Mouse (Mus musculus): ENCODE data around the gene Zfp467. TPM values are rescaled to one million over a fixed set of nuclear protein-coding genes. Genes with fewer than 3 reads are reported as not detected.

Gene Zfp467
- total and polyA plus RNA-seq, 3 experiments, result 1.4 to 5.9 (median 2.1) TPM

GRCm38 (mm10) chr6:48435111-48435510 is 10.5 kb downstream of the Zfp467 start:
- no peaks in the 10 kb centered on the region for H3K79me2 ChIP-seq (replicated peaks; ENCODE audit: control insufficient read depth, extremely low read depth, insufficient read depth, poor library complexity, severe bottlenecking)
- H3K9me3 ChIP-seq (replicated peaks; ENCODE audit: low read length), result peaks cover 8% of the 10 kb centered on the region
- H3K4me1 ChIP-seq (ENCODE audit: control insufficient read depth in 1 of 2, insufficient read depth in 2 of 2), result peaks cover 0 to 9% of the 10 kb centered on the region in 2 experiments; a peak in 3 of 4 replicates
- in situ Hi-C loops (cut with MboI; ENCODE audit: low pct_ligation_motif_present, low pct_unique_long_range_greater_than_20kb, low sequenced_read_pairs) (no loop called here), dilution Hi-C loops (cut with MboI; ENCODE audit: extremely low pct_ligation_motif_present, extremely low pct_unique_long_range_greater_than_20kb, low sequenced_read_pairs) (no loop called here)
- H3K27ac ChIP-seq (ENCODE audit: insufficient read depth, low read depth), result no peak overlapping the region
- TF ChIP-seq MEF2A (IDR thresholded peaks at IDR 0.05; ENCODE audit: borderline replicate concordance, low read depth, low read length) (no peak), USF2 (conservative IDR thresholded peaks at IDR 0.05; ENCODE audit: low read depth, low read length) (no peak), CTCF (conservative IDR thresholded peaks at IDR 0.05 in 1 of 2, IDR thresholded peaks at IDR 0.05 in 1 of 2; ENCODE audit: low read depth in 2 of 2, low read length in 2 of 2) (no peak), UBTF (IDR thresholded peaks at IDR 0.05; ENCODE audit: low read depth, low read length) (no peak), CHD2 (IDR thresholded peaks at IDR 0.05; ENCODE audit: low read length) (no peak), E2F4 (IDR thresholded peaks at IDR 0.05; ENCODE audit: insufficient replicate concordance, low read depth, low read length) (no peak), PAX5 (IDR thresholded peaks at IDR 0.05; ENCODE audit: low read length) (no peak), SMC3 (IDR thresholded peaks at IDR 0.05; ENCODE audit: low read depth, low read length) (no peak), USF1 (IDR thresholded peaks at IDR 0.05; ENCODE audit: low read depth, low read length) (no peak), MYC (IDR thresholded peaks at IDR 0.05; ENCODE audit: low read depth, low read length) (no peak), TBP (conservative IDR thresholded peaks at IDR 0.05; ENCODE audit: low read depth, low read length) (no peak), NELFE (IDR thresholded peaks at IDR 0.05; ENCODE audit: low read depth, low read length) (no peak), ZC3H11A (IDR thresholded peaks at IDR 0.05; ENCODE audit: low read depth, low read length) (no peak), EP300 (IDR thresholded peaks at IDR 0.05; ENCODE audit: low read length) (no peak), ELF1 (IDR thresholded peaks at IDR 0.05; ENCODE audit: low read depth, low read length) (no peak), MXI1 (IDR thresholded peaks at IDR 0.05; ENCODE audit: low read depth, low read length) (no peak), IRF4 (IDR thresholded peaks at IDR 0.05; ENCODE audit: low read depth, low read length) (no peak), JUN (IDR thresholded peaks at IDR 0.05; ENCODE audit: insufficient read depth, low read depth, low read length) (no peak), MAFK (IDR thresholded peaks at IDR 0.05; ENCODE audit: insufficient replicate concordance, low read length) (no peak)
- H3K27me3 ChIP-seq (replicated peaks), result no peaks in the 10 kb centered on the region
- H3K4me2 ChIP-seq (ENCODE audit: insufficient read depth, low read depth, poor library complexity, severe bottlenecking), result no peak overlapping the region
- H3K4me3 ChIP-seq (replicated peaks in 1 of 3; ENCODE audit: low read depth in 2 of 3, low read length in 2 of 3, poor library complexity in 1 of 3), result no peak overlapping the region
- DNase-seq (ENCODE audit: extremely low read depth), result no peak
- H3K36me3 ChIP-seq (replicated peaks in 1 of 2; ENCODE audit: control insufficient read depth in 1 of 2, insufficient read depth in 1 of 2, low read length in 1 of 2), result peaks cover 0 to 29% of the 10 kb centered on the region in 2 experiments
- no peak overlapping the region for H3K9ac ChIP-seq (ENCODE audit: insufficient read depth, low read depth)

GRCm38 (mm10) chr6:48434651-48435050 is 11.0 kb downstream of the Zfp467 start:
- H3K36me3 ChIP-seq (replicated peaks in 1 of 2; ENCODE audit: control insufficient read depth in 1 of 2, insufficient read depth in 1 of 2, low read length in 1 of 2), result peaks cover 0 to 27% of the 10 kb centered on the region in 2 experiments
- peaks cover 0 to 4% of the 10 kb centered on the region in 2 experiments; a peak in 3 of 4 replicates for H3K4me1 ChIP-seq (ENCODE audit: control insufficient read depth in 1 of 2, insufficient read depth in 2 of 2)
- no peak overlapping the region for H3K9ac ChIP-seq (ENCODE audit: insufficient read depth, low read depth)
- H3K79me2 ChIP-seq (replicated peaks; ENCODE audit: control insufficient read depth, extremely low read depth, insufficient read depth, poor library complexity, severe bottlenecking), result no peaks in the 10 kb centered on the region
- dilution Hi-C loops (cut with MboI; ENCODE audit: extremely low pct_ligation_motif_present, extremely low pct_unique_long_range_greater_than_20kb, low sequenced_read_pairs), result no loop called here
- H3K9me3 ChIP-seq (replicated peaks; ENCODE audit: low read length), result peaks cover 8% of the 10 kb centered on the region
- TF ChIP-seq ETS1 (conservative IDR thresholded peaks at IDR 0.05; ENCODE audit: low read depth, low read length), result no peak
- no peak overlapping the region for H3K4me2 ChIP-seq (ENCODE audit: insufficient read depth, low read depth, poor library complexity, severe bottlenecking)
- no peak for DNase-seq (ENCODE audit: extremely low read depth)
- no peaks in the 10 kb centered on the region for H3K27me3 ChIP-seq (replicated peaks)
- H3K4me3 ChIP-seq (replicated peaks in 1 of 3; ENCODE audit: low read depth in 2 of 3, low read length in 2 of 3, poor library complexity in 1 of 3), result no peak overlapping the region
- no peak overlapping the region for H3K27ac ChIP-seq (ENCODE audit: insufficient read depth, low read depth)
- in situ Hi-C loops (cut with MboI; ENCODE audit: low pct_ligation_motif_present, low pct_unique_long_range_greater_than_20kb, low sequenced_read_pairs), result no loop called here

Data from CH12.LX (cell line).